9 mouse cellular contexts compared by ENCODE assay signal in the genomic region with DNA sequence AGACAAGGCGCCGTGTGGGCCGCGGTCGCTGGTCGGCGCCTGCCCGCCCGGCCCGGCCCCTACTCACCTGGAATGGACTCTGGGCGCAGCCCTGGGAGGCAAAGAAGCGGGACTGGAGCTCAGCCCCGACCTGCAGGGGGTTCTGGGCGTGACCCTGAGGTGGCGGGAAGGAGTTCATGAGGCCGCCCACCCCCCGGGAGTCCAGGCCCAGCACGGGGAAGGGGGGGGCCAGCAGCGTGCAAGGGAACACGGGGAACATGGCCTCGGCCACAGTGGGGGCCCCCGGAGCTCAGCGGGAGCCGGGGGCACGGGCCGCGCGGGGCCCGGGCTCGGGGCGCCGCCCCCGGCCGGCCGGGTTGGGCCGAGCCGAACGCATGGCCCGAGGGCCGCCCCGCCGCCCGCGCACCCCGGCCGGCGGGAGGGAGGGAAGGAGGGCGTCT. TPM values are rescaled to one million over a fixed set of nuclear protein-coding genes. Genes with fewer than 3 reads are reported as not detected.
DNase-seq lines count a peak whose midpoint lies in the region; ATAC-seq and TF ChIP-seq lines count a peak whose summit lies in the region.
"Had no signal": no experiment of that assay in that cellular context is flagged by ENCODE, and none has a peak within 500 bp of the region (broad histone marks: within the 10 kb centered on the region; RNA-seq: fewer than 3 reads in every experiment).

No protein-coding gene starts in this region.

- peak overlapping the region; percentile 67 to 78 (median 76) for H3K4me3 ChIP-seq in CH12.LX (replicated peaks in 1 of 3; ENCODE audit: low read depth in 2 of 3, low read length in 2 of 3, poor library complexity in 1 of 3)
- peak overlapping the region; percentile 86 for H3K4me3 ChIP-seq in embryonic facial prominence, embryonic 10.5 days
- peak overlapping the region; percentile 88 to 98 for H3K4me3 ChIP-seq in heart, embryonic 14.5 days (ENCODE audit: control insufficient read depth in 1 of 2, insufficient read depth in 1 of 2, low read depth in 1 of 2, low read length in 2 of 2)

- no peak for TF ChIP-seq RAD21 in CH12.LX (IDR thresholded peaks at IDR 0.05; ENCODE audit: low read depth, low read length)

- H3K4me1 ChIP-seq in CH12.LX (ENCODE audit: control insufficient read depth in 1 of 2, insufficient read depth in 2 of 2): peaks cover 17 to 40% of the 10 kb centered on the region in 2 experiments
- H3K4me1 ChIP-seq in embryonic facial prominence, embryonic 10.5 days: peaks cover 55% of the 10 kb centered on the region
- peaks cover 23 to 45% of the 10 kb centered on the region in 2 experiments for H3K4me1 ChIP-seq in heart, embryonic 14.5 days (ENCODE audit: control insufficient read depth in 2 of 2, insufficient read depth in 2 of 2, low read length in 2 of 2)

- no peaks in the 10 kb centered on the region for H3K9me3 ChIP-seq in CH12.LX (replicated peaks; ENCODE audit: low read length)
- H3K9me3 ChIP-seq in embryonic facial prominence, embryonic 10.5 days: no peaks in the 10 kb centered on the region
- H3K9me3 ChIP-seq in heart, embryonic 14.5 days (ENCODE audit: control insufficient read depth, low read length): no peaks in the 10 kb centered on the region

- peak; percentile 29 for ATAC-seq in heart, embryonic 14.5 days (ENCODE audit: insufficient number of reproducible peaks, insufficient read depth, low FRiP score, low read depth)

- in situ Hi-C loops in CH12.LX (cut with MboI; ENCODE audit: low pct_ligation_motif_present, low pct_unique_long_range_greater_than_20kb, low sequenced_read_pairs): no loop called here

- peaks cover 39 to 74% of the 10 kb centered on the region in 2 experiments for H3K36me3 ChIP-seq in CH12.LX (replicated peaks in 1 of 2; ENCODE audit: control insufficient read depth in 1 of 2, insufficient read depth in 1 of 2, low read length in 1 of 2)
- H3K36me3 ChIP-seq in embryonic facial prominence, embryonic 10.5 days (replicated peaks): peaks cover 78% of the 10 kb centered on the region
- H3K36me3 ChIP-seq in heart, embryonic 14.5 days (ENCODE audit: control insufficient read depth, insufficient read depth, low read length): peaks cover 67% of the 10 kb centered on the region

- WGBS in embryonic facial prominence, embryonic 10.5 days: under 1% methylated on average over 46 of the region's 48 CpGs
- under 1% methylated on average over 42 of the region's 48 CpGs for WGBS in heart, embryonic 14.5 days

- no peak for TF ChIP-seq EP300 in CH12.LX (IDR thresholded peaks at IDR 0.05; ENCODE audit: low read length)

- peak; percentile 64 for DNase-seq in CH12.LX (ENCODE audit: extremely low read depth)
- peak; percentile 83 for DNase-seq in adrenal gland, adult 2 months
- DNase-seq in embryonic facial prominence, embryonic 10.5 days (ENCODE audit: low spot score): peak; percentile 86
- DNase-seq in kidney, postnatal 10 days: peak; percentile 89
- DNase-seq in lung, postnatal 14 days: peak; percentile 64
- peak; percentile 51 for DNase-seq in spleen, adult 12 weeks (ENCODE audit: low spot score)
- DNase-seq in c-Kit-positive CD71-positive TER-119-positive erythroid progenitor cells, embryonic 14.5 days (ENCODE audit: low spot score): no peak

- TF ChIP-seq CTCF in CH12.LX (conservative IDR thresholded peaks at IDR 0.05 in 1 of 2, IDR thresholded peaks at IDR 0.05 in 1 of 2; ENCODE audit: low read depth in 2 of 2, low read length in 2 of 2): no peak

- peak overlapping the region; percentile 45; the same call in 1 of the 2 replicates for H3K4me2 ChIP-seq in CH12.LX (ENCODE audit: insufficient read depth, low read depth, poor library complexity, severe bottlenecking)
- peak overlapping the region; percentile 96 for H3K4me2 ChIP-seq in heart, embryonic 14.5 days (ENCODE audit: low read length)

- no peaks in the 10 kb centered on the region for H3K27me3 ChIP-seq in CH12.LX (replicated peaks)
- H3K27me3 ChIP-seq in embryonic facial prominence, embryonic 10.5 days (replicated peaks; ENCODE audit: low read depth, poor library complexity, severe bottlenecking): no peaks in the 10 kb centered on the region
- H3K27me3 ChIP-seq in heart, embryonic 14.5 days (ENCODE audit: control insufficient read depth, insufficient read depth, low read length): no peaks in the 10 kb centered on the region

- dilution Hi-C loops in CH12.LX (cut with MboI; ENCODE audit: extremely low pct_ligation_motif_present, extremely low pct_unique_long_range_greater_than_20kb, low sequenced_read_pairs): no loop called here

- peaks cover 22% of the 10 kb centered on the region for H3K79me2 ChIP-seq in CH12.LX (replicated peaks; ENCODE audit: control insufficient read depth, extremely low read depth, insufficient read depth, poor library complexity, severe bottlenecking)

- peak overlapping the region; percentile 99 for H3K9ac ChIP-seq in CH12.LX (ENCODE audit: insufficient read depth, low read depth)
- H3K9ac ChIP-seq in heart, embryonic 14.5 days (ENCODE audit: low read length): peak overlapping the region; percentile 99

- peak overlapping the region; percentile 44 for H3K27ac ChIP-seq in CH12.LX (ENCODE audit: insufficient read depth, low read depth)
- H3K27ac ChIP-seq in embryonic facial prominence, embryonic 10.5 days (replicated peaks): peak overlapping the region; percentile 100
- peak overlapping the region; percentile 91 to 100 for H3K27ac ChIP-seq in heart, embryonic 14.5 days (replicated peaks in 1 of 2; ENCODE audit: control insufficient read depth in 1 of 2, insufficient read depth in 1 of 2, low read depth in 2 of 2, low read length in 2 of 2)

- peak; percentile 63; the same call in 1 of the 2 replicates for TF ChIP-seq POLR2A in CH12.LX (IDR thresholded peaks at IDR 0.05; ENCODE audit: low read depth, low read length)

TF ChIP-seq in CH12.LX, 34 proteins besides CTCF, POLR2A, EP300 and RAD21:
- 0 out of 2 replicates have a peak, but pooled peaks have one; percentile 14 for TF ChIP-seq ZMIZ1 (IDR thresholded peaks at IDR 0.05; ENCODE audit: low read depth, low read length)
- TF ChIP-seq RCOR1 (conservative IDR thresholded peaks at IDR 0.05; ENCODE audit: low read depth, low read length): no peak
- TF ChIP-seq MAZ (IDR thresholded peaks at IDR 0.05; ENCODE audit: low read depth, low read length): peak; percentile 76; the same call in 1 of the 2 replicates
- 0 out of 2 replicates have a peak, but pooled peaks have one; percentile 22 for TF ChIP-seq NELFE (IDR thresholded peaks at IDR 0.05; ENCODE audit: low read depth, low read length)
- TF ChIP-seq TCF12 (IDR thresholded peaks at IDR 0.05; ENCODE audit: low read depth, low read length): peak; percentile 59; the same call in 1 of the 2 replicates
- TF ChIP-seq MXI1 (IDR thresholded peaks at IDR 0.05; ENCODE audit: low read depth, low read length): peak; percentile 72; the same call in 1 of the 2 replicates
- no peak for TF ChIP-seq POLR2AphosphoS2 (IDR thresholded peaks at IDR 0.05; ENCODE audit: low read depth, low read length)
- peak; percentile 36; the same call in 1 of the 2 replicates for TF ChIP-seq SIN3A (IDR thresholded peaks at IDR 0.05; ENCODE audit: low read length)
- TF ChIP-seq NRF1 (IDR thresholded peaks at IDR 0.05; ENCODE audit: low read depth, low read length): no peak
- TF ChIP-seq BHLHE40 (IDR thresholded peaks at IDR 0.05; ENCODE audit: low read depth, low read length): peak; percentile 28; the same call in 1 of the 2 replicates

RNA-seq across cellular contexts. Expression of gene Maz, which starts 0.7 kb away (rescaled TPM):
- total RNA-seq in CH12.LX (2012; rRNA removed): 87.0 and 112 TPM in 2 replicates
- 84.5 and 91.2 TPM in 2 replicates for total RNA-seq in CH12.LX (2014; rRNA removed)
- 219 and 241 TPM in 2 replicates for polyA plus RNA-seq in CH12.LX (2012; ENCODE audit: insufficient read length, low read depth)
- total RNA-seq in adrenal gland, adult 2 months (2021): 100 to 1,000 TPM in 1 of 2 experiments, 10 to 100 TPM in 1; 98.7 to 114 TPM
- 833 and 840 TPM in 2 replicates for polyA plus RNA-seq in adrenal gland, adult 2 months (2012; rRNA removed)
- polyA plus RNA-seq in embryonic facial prominence, embryonic 10.5 days (2016; fragmentation: Nextera tagmentation; extraction: Ambion mirVana): 63.6 and 68.8 TPM in 2 replicates
- 37.6 and 44.7 TPM in 2 replicates for polyA plus RNA-seq in heart, embryonic 14.5 days (2014; fragmentation: Nextera tagmentation; extraction: Ambion mirVana)

RNA-seq across cellular contexts. Expression of gene Prrt2, which starts 5.2 kb away (rescaled TPM):
- total RNA-seq in CH12.LX (2012; rRNA removed) (not detected in 2 replicates), CH12.LX (2014; rRNA removed) (0.09 TPM in 1 of 2 replicates, not detected in the other)
- polyA plus RNA-seq in CH12.LX (2012; ENCODE audit: insufficient read length, low read depth): 1.2 TPM in 2 replicates
- 1 to 10 TPM; 1.7 to 2.0 TPM for total RNA-seq in adrenal gland, adult 2 months (2021)
- polyA plus RNA-seq in adrenal gland, adult 2 months (2012; rRNA removed): 8.5 and 9.5 TPM in 2 replicates
- 2.7 and 3.4 TPM in 2 replicates for polyA plus RNA-seq in embryonic facial prominence, embryonic 10.5 days (2016; fragmentation: Nextera tagmentation; extraction: Ambion mirVana)
- 2.1 and 3.2 TPM in 2 replicates for polyA plus RNA-seq in heart, embryonic 14.5 days (2014; fragmentation: Nextera tagmentation; extraction: Ambion mirVana)

RNA-seq across cellular contexts. Expression of gene Gm42742, which starts 5.3 kb away (rescaled TPM):
- 13.2 and 16.0 TPM in 2 replicates for total RNA-seq in CH12.LX (2012; rRNA removed)
- total RNA-seq in CH12.LX (2014; rRNA removed): 37.1 and 45.1 TPM in 2 replicates
- 6.1 and 14.9 TPM in 2 replicates for polyA plus RNA-seq in CH12.LX (2012; ENCODE audit: insufficient read length, low read depth)
- total RNA-seq in adrenal gland, adult 2 months (2021): 10 to 100 TPM; 19.9 to 29.2 TPM
- polyA plus RNA-seq in adrenal gland, adult 2 months (2012; rRNA removed): 13.7 and 28.4 TPM in 2 replicates
- 37.7 and 92.9 TPM in 2 replicates for polyA plus RNA-seq in embryonic facial prominence, embryonic 10.5 days (2016; fragmentation: Nextera tagmentation; extraction: Ambion mirVana)
- polyA plus RNA-seq in heart, embryonic 14.5 days (2014; fragmentation: Nextera tagmentation; extraction: Ambion mirVana): 41.9 and 45.0 TPM in 2 replicates

RNA-seq across cellular contexts. Expression of gene Pagr1a, which starts 9.0 kb away (rescaled TPM):
- 56.9 and 60.0 TPM in 2 replicates for total RNA-seq in CH12.LX (2012; rRNA removed)
- 12.0 and 24.9 TPM in 2 replicates for total RNA-seq in CH12.LX (2014; rRNA removed)
- polyA plus RNA-seq in CH12.LX (2012; ENCODE audit: insufficient read length, low read depth): 69.4 and 71.3 TPM in 2 replicates
- 10 to 100 TPM; 16.4 to 20.3 TPM for total RNA-seq in adrenal gland, adult 2 months (2021)
- 0.66 and 13.1 TPM in 2 replicates for polyA plus RNA-seq in adrenal gland, adult 2 months (2012; rRNA removed)
- 41.1 and 107 TPM in 2 replicates for polyA plus RNA-seq in embryonic facial prominence, embryonic 10.5 days (2016; fragmentation: Nextera tagmentation; extraction: Ambion mirVana)
- polyA plus RNA-seq in heart, embryonic 14.5 days (2014; fragmentation: Nextera tagmentation; extraction: Ambion mirVana): 23.1 and 25.4 TPM in 2 replicates

RNA-seq across cellular contexts. Expression of gene Pagr1b, which starts 9.9 kb away (rescaled TPM):
- total RNA-seq in CH12.LX (2012; rRNA removed): 0.25 and 0.30 TPM in 2 replicates
- not detected in 2 replicates for total RNA-seq in CH12.LX (2014; rRNA removed)
- 2.8 and 6.6 TPM in 2 replicates for polyA plus RNA-seq in CH12.LX (2012; ENCODE audit: insufficient read length, low read depth)
- total RNA-seq in adrenal gland, adult 2 months (2021): 1 to 10 TPM in 1 of 2 experiments, not detected in 1; 1.3 TPM
- 1.7 and 2.0 TPM in 2 replicates for polyA plus RNA-seq in adrenal gland, adult 2 months (2012; rRNA removed)
- 0.78 TPM in 1 of 2 replicates, not detected in the other for polyA plus RNA-seq in embryonic facial prominence, embryonic 10.5 days (2016; fragmentation: Nextera tagmentation; extraction: Ambion mirVana)
- 0.84 TPM in 1 of 2 replicates, not detected in the other for polyA plus RNA-seq in heart, embryonic 14.5 days (2014; fragmentation: Nextera tagmentation; extraction: Ambion mirVana)
- total RNA-seq: layer of hippocampus, adult 18-20 months had no signal

Comparison
In these comparisons a context has a peak if more than half of its experiments do, and no peak if none do; other contexts are left out.
1. H3K27ac ChIP-seq: peak in every context shown above with its lines; median percentile 100 in embryonic facial prominence, embryonic 10.5 days; 96 in heart, embryonic 14.5 days; 44 in CH12.LX.